Mouse (Mus musculus): ENCODE measurements around the gene Ctnnal1.

Ctnnal1 gene

GRCm38 (mm10) chr4:56801907-56802668 lies 62.9 kb downstream of the Ctnnal1 start, which contains the start of the genes Elp1 and Fam206a:
Gene Elp1, minus strand, starts transcription at chr4:56802331.
Gene Fam206a, plus strand, starts transcription at chr4:56802345.
- DNase-seq (ENCODE audit: low spot score), result peak; percentile 81

GRCm38 (mm10) chr4:56791373-56791772 lies 73.6 kb downstream of the Ctnnal1 start:
- no peak for DNase-seq (ENCODE audit: low spot score)

GRCm38 (mm10) chr4:56771065-56771464 lies 93.9 kb downstream of the Ctnnal1 start:
- DNase-seq (ENCODE audit: low spot score), result no peak

GRCm38 (mm10) chr4:56768913-56769312 lies 96.1 kb downstream of the Ctnnal1 start:
- no peak for DNase-seq (ENCODE audit: low spot score)

- no peak for DNase-seq (ENCODE audit: low spot score)
Observed at GRCm38 (mm10) chr4:56767861-56768284, 97.1 kb downstream of the Ctnnal1 start.
